Mouse (Mus musculus) stomach, embryonic 16.5 days (tissue): ENCODE results near the gene Magi1. TPM values are rescaled to one million over a fixed set of nuclear protein-coding genes. Genes with fewer than 3 reads are reported as not detected.

ENCODE experiments used
- ATAC-seq: fragments of 200-750 bp; cut with Nextera tagmentation; 2 replicates; pipeline ENCODE4 v1.8.0; 2017; ENCODE audit warnings: moderate number of reproducible peaks, moderate TSS enrichment; ENCODE audit not compliant: insufficient read depth, low FRiP score
- H3K27ac ChIP-seq: fragments of 300-500 bp; sonication (generic); 2 replicates; pipeline ENCODE4 v1.5.1; 2014; ENCODE audit warnings: low read length
- H3K27me3 ChIP-seq: fragments of 300-500 bp; sonication (generic); 2 replicates; pipeline ENCODE4 v1.6.1; 2014; ENCODE audit warnings: low read length, control low read depth, mixed read lengths; ENCODE audit not compliant: control insufficient read depth, insufficient read depth
- H3K36me3 ChIP-seq: fragments of 300-500 bp; sonication (generic); 2 replicates; pipeline ENCODE4 v1.6.1; 2014; ENCODE audit warnings: low read length; ENCODE audit not compliant: control insufficient read depth, insufficient read depth
- H3K4me1 ChIP-seq: fragments of 300-500 bp; sonication (generic); 2 replicates; pipeline ENCODE4 v1.6.1; 2014; ENCODE audit warnings: low read length, control low read depth, mixed read lengths; ENCODE audit not compliant: control insufficient read depth, insufficient read depth
- H3K4me2 ChIP-seq: fragments of 300-500 bp; sonication (generic); 2 replicates; pipeline ENCODE4 v1.6.1; 2014; ENCODE audit warnings: low read depth, low read length, mixed read lengths
- H3K4me3 ChIP-seq: fragments of 300-500 bp; sonication (generic); replicated peaks from 2 replicates; pipeline ENCODE4 v1.5.1; 2014; ENCODE audit warnings: mild to moderate bottlenecking, low read length
- H3K9ac ChIP-seq: fragments of 300-500 bp; sonication (generic); 2 replicates; pipeline ENCODE4 v1.6.1; 2014; ENCODE audit warnings: low read length
- H3K9me3 ChIP-seq: fragments of 300-500 bp; sonication (generic); replicated peaks from 2 replicates; pipeline ENCODE4 v1.6.1; 2016; ENCODE audit warnings: low read length, control low read depth; ENCODE audit not compliant: control insufficient read depth
- WGBS: fragments of 180-500 bp; shearing (Covaris S2); extraction: QIAGEN DNeasy Blood & Tissue Kit; methylation state at CpG from one replicate; pipeline ENCODE4 v1.1.7; 2014; 5-methylcytosine and 5-hydroxymethylcytosine counted together
- polyA plus RNA-seq: library from polyadenylated mRNA; unstranded; fragments of >200 nt; fragmentation: Nextera tagmentation; extraction: Ambion mirVana; gene quantifications from 2 replicates; pipeline ENCODE4 v1.2.1, GENCODE M21; 2015

Gene Magi1
- polyA plus RNA-seq, 1 experiment from 2014 or later, result 8.7 TPM

- peak overlapping the region; percentile 41; the same call in 1 of the 2 replicates for H3K9ac ChIP-seq
- no peaks in the 10 kb centered on the region for H3K27me3 ChIP-seq
- H3K4me2 ChIP-seq, result peak overlapping the region; percentile 53
- 9% methylated on average over 22 of the region's 22 CpGs for WGBS
- H3K36me3 ChIP-seq, result no peaks in the 10 kb centered on the region
- peaks cover 16% of the 10 kb centered on the region for H3K4me1 ChIP-seq
- H3K9me3 ChIP-seq, result no peaks in the 10 kb centered on the region
- no peak; the same call in 1 of the 2 replicates for ATAC-seq
- H3K4me3 ChIP-seq, result peak overlapping the region; percentile 26
- peak overlapping the region; percentile 51; the same call in 1 of the 2 replicates for H3K27ac ChIP-seq
Measured at GRCm38 (mm10) chr6:93913226-93913861, 370.4 kb downstream of the Magi1 start.

- Histone ChIP-seq H3K4me3 (peak overlapping the region; percentile 26), H3K9ac (peak overlapping the region; percentile 41; the same call in 1 of the 2 replicates), H3K9me3 (no peaks in the 10 kb centered on the region), H3K4me1 (peaks cover 16% of the 10 kb centered on the region), H3K36me3 (no peaks in the 10 kb centered on the region), H3K4me2 (peak overlapping the region; percentile 53), H3K27me3 (no peaks in the 10 kb centered on the region), H3K27ac (peak overlapping the region; percentile 51)
- ATAC-seq, result peak; percentile 73; the same call in 1 of the 2 replicates
- WGBS, result 4% methylated on average over 20 of the region's 20 CpGs
Measured at GRCm38 (mm10) chr6:93912582-93913225, 371.0 kb downstream of the Magi1 start.

- H3K36me3 ChIP-seq, result no peaks in the 10 kb centered on the region
- no peaks in the 10 kb centered on the region for H3K27me3 ChIP-seq
- ATAC-seq, result no peak
- H3K9ac ChIP-seq, result peak overlapping the region; percentile 41; the same call in 1 of the 2 replicates
- peak overlapping the region; percentile 26 for H3K4me3 ChIP-seq
- H3K27ac ChIP-seq, result peak overlapping the region; percentile 40
- no peaks in the 10 kb centered on the region for H3K9me3 ChIP-seq
- 26% methylated on average over 8 of the region's 8 CpGs for WGBS
- H3K4me2 ChIP-seq, result peak overlapping the region; percentile 53
- H3K4me1 ChIP-seq, result peaks cover 16% of the 10 kb centered on the region
Measured at GRCm38 (mm10) chr6:93912003-93912581, 371.6 kb downstream of the Magi1 start.

DNA sequence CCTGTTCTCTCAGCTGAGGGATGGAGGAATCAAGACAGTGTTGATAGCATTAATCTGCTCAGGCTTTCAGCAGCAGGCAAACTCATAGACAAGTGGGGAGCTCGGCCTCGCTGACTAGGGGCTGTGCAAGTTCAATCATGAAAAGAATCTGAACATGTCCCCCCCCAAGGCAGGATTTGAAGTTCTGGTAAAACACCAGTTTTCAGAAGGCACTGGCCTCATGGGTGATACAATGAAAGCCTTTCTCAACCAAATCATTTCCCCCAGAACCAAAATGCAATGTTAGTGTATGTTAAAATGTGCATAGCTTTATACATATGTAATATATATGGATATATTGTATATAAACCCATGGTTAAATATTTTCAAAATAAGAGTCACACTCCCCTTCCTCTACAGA is 372.3 kb downstream of the Magi1 start:
- Histone ChIP-seq H3K27ac (no peak overlapping the region), H3K9ac (no peak overlapping the region), H3K36me3 (no peaks in the 10 kb centered on the region), H3K4me3 (no peak overlapping the region), H3K4me2 (no peak overlapping the region), H3K9me3 (no peaks in the 10 kb centered on the region), H3K4me1 (peaks cover 16% of the 10 kb centered on the region), H3K27me3 (no peaks in the 10 kb centered on the region)
- ATAC-seq, result no peak
- WGBS, result 50% methylated on average over 2 of the region's 2 CpGs

DNA sequence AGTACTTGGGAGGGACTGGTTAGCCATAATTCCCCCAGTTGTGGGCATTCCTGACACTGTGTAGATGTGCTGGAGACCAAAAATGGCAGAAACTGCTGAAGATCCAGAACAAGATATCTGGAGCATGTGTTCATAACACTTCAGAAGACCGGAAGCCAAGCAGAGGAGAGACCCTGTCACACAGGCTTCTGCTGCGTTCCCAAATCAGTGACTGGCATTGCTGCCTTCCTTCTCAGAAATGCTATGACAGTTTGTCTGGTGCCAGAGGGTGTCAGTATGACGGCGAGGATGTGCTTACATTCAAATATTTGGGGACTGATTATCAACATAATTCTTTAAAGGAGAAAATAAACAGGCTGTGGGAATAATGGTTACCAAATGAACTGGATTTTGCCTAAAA is 373.7 kb downstream of the Magi1 start:
- Histone ChIP-seq H3K27ac (no peak overlapping the region), H3K4me3 (no peak overlapping the region), H3K4me2 (no peak overlapping the region), H3K9me3 (no peaks in the 10 kb centered on the region), H3K36me3 (no peaks in the 10 kb centered on the region), H3K27me3 (no peaks in the 10 kb centered on the region), H3K4me1 (peaks cover 16% of the 10 kb centered on the region), H3K9ac (no peak overlapping the region)
- WGBS, result 82% methylated on average over 4 of the region's 4 CpGs
- ATAC-seq, result no peak

- 77% methylated on average over 2 of the region's 2 CpGs for WGBS
- ATAC-seq, result no peak
- H3K36me3 ChIP-seq, result no peaks in the 10 kb centered on the region
Measured at GRCm38 (mm10) chr6:93904987-93905386, 378.7 kb downstream of the Magi1 start.

DNA sequence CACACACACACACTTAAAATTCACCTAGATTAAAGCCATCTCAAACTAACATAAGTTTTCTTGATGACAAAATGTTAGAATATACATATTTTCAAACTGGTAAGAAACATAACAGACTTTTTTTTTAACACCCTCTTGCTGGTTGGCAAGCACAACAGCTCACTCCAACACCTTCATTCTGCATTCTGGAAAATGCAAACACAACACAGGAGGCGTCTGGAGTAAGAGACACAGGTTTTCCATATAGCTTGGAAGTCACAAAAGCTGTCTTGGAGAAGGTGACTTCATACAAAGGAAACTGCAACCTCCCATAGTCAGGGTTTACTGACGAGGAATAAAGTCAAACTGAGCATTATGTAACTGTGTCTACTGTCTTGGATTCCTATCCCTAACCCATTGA is 381.5 kb downstream of the Magi1 start:
- no peak overlapping the region for H3K4me2 ChIP-seq
- 66% methylated on average over 2 of the region's 2 CpGs for WGBS
- no peak overlapping the region for H3K4me3 ChIP-seq
- H3K9me3 ChIP-seq, result no peaks in the 10 kb centered on the region
- no peak for ATAC-seq
- no peaks in the 10 kb centered on the region for H3K4me1 ChIP-seq
- H3K36me3 ChIP-seq, result no peaks in the 10 kb centered on the region
- H3K27me3 ChIP-seq, result no peaks in the 10 kb centered on the region
- H3K27ac ChIP-seq, result no peak overlapping the region
- H3K9ac ChIP-seq, result no peak overlapping the region

More at GRCm38 (mm10) chr6:93904987-93905386, 378.7 kb downstream of the Magi1 start:
- no peak overlapping the region for H3K9ac ChIP-seq
- no peaks in the 10 kb centered on the region for H3K4me1 ChIP-seq
- H3K27me3 ChIP-seq, result no peaks in the 10 kb centered on the region
- no peaks in the 10 kb centered on the region for H3K9me3 ChIP-seq
- no peak overlapping the region for H3K4me3 ChIP-seq
- H3K4me2 ChIP-seq, result no peak overlapping the region
- no peak overlapping the region for H3K27ac ChIP-seq

DNA sequence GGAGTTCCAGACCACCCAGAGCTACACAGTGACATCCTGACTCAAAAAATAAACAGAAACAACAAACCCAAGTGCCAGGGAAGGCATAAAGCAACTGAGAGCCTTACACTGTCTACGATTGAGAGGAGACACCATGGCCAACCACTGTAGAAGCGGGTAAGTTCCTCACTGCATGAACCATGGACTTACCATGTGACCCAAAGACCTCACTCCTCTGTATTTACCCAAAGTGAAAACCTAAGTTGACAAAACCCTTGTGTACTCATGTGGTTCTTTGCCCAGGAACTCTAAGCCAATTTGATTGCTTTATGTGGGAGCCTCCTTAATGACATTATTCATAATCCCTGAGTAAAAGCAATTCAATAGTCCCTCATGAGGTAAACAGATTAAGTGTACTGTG is 382.3 kb downstream of the Magi1 start:
- H3K9ac ChIP-seq, result no peak overlapping the region
- no peaks in the 10 kb centered on the region for H3K27me3 ChIP-seq
- ATAC-seq, result no peak
- H3K4me1 ChIP-seq, result no peaks in the 10 kb centered on the region
- no peak overlapping the region for H3K27ac ChIP-seq
- no peaks in the 10 kb centered on the region for H3K9me3 ChIP-seq
- 89% methylated on average over 2 of the region's 2 CpGs for WGBS
- H3K4me3 ChIP-seq, result no peak overlapping the region
- no peak overlapping the region for H3K4me2 ChIP-seq
- no peaks in the 10 kb centered on the region for H3K36me3 ChIP-seq

DNA sequence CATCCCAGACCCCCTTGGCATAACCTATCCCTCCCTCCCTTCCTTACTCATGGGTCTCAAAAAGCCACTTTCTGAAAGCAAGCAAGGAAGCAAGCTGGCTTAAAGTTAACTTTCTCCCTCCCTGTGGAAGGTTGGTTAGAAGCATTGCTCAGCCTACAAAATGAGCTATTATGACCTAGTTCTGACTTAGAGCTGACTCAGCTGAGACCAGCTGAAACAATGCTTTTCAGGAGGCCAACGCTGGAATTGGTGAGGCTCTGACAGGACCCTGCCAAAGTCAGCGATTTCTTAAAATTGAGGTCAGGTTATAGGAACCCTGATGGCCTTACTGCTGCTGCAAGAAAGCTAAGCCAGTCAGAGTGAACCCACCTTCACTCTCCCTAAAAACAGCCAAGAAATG is 386.2 kb downstream of the Magi1 start:
- Histone ChIP-seq H3K4me3 (no peak overlapping the region), H3K9me3 (no peaks in the 10 kb centered on the region), H3K9ac (no peak overlapping the region), H3K27me3 (no peaks in the 10 kb centered on the region), H3K4me1 (no peaks in the 10 kb centered on the region; the same call in 1 of the 2 replicates), H3K27ac (no peak overlapping the region), H3K36me3 (no peaks in the 10 kb centered on the region), H3K4me2 (no peak overlapping the region)
- WGBS, result 72% methylated on average over 2 of the region's 2 CpGs
- ATAC-seq, result no peak
